Mouse (Mus musculus) midbrain, embryonic 16.5 days (tissue): ENCODE results near the gene Zfp3. TPM values are rescaled to one million over a fixed set of nuclear protein-coding genes. Genes with fewer than 3 reads are reported as not detected.

Experiments
- ATAC-seq: fragments of 200-750 bp; cut with Nextera tagmentation; 2 replicates; pipeline ENCODE4 v1.8.0; 2017; ENCODE audit warnings: moderate TSS enrichment
- H3K27ac ChIP-seq: fragments of 300-500 bp; sonication (generic); 2 replicates; pipeline ENCODE4 v1.5.1; 2014; ENCODE audit warnings: mild to moderate bottlenecking, low read length, mixed read lengths
- H3K27me3 ChIP-seq: fragments of 300-500 bp; sonication (generic); 2 replicates; pipeline ENCODE4 v1.6.1; 2014; ENCODE audit warnings: low read depth, low read length, mixed read lengths; ENCODE audit not compliant: control insufficient read depth, insufficient read depth
- H3K36me3 ChIP-seq: fragments of 300-500 bp; sonication (generic); 2 replicates; pipeline ENCODE4 v1.6.1; 2014; ENCODE audit warnings: mild to moderate bottlenecking, low read length, moderate library complexity, mixed read lengths; ENCODE audit not compliant: control insufficient read depth, insufficient read depth
- H3K4me1 ChIP-seq: fragments of 300-500 bp; sonication (generic); 2 replicates; pipeline ENCODE4 v1.6.1; 2014; ENCODE audit warnings: mild to moderate bottlenecking, low read length, mixed read lengths; ENCODE audit not compliant: control insufficient read depth, insufficient read depth
- H3K4me2 ChIP-seq: fragments of 300-500 bp; sonication (generic); 2 replicates; pipeline ENCODE4 v1.6.1; 2014; ENCODE audit warnings: mild to moderate bottlenecking, low read length, mixed read lengths
- H3K4me3 ChIP-seq: fragments of 300-500 bp; sonication (generic); 2 replicates; pipeline ENCODE4 v1.5.1; 2014; ENCODE audit warnings: low read depth, mild to moderate bottlenecking, low read length, moderate library complexity, mixed read lengths
- H3K9ac ChIP-seq: fragments of 300-500 bp; sonication (generic); 2 replicates; pipeline ENCODE4 v1.6.1; 2014; ENCODE audit warnings: low read depth, low read length, mixed read lengths
- H3K9me3 ChIP-seq: fragments of 300-500 bp; sonication (generic); replicated peaks from 2 replicates; pipeline ENCODE4 v1.6.1; 2014; ENCODE audit warnings: mild to moderate bottlenecking, low read length, mixed read lengths; ENCODE audit not compliant: control insufficient read depth, poor library complexity, severe bottlenecking
- WGBS: fragments of 180-500 bp; shearing (Covaris S2); extraction: QIAGEN DNeasy Blood & Tissue Kit; methylation state at CpG from one replicate; pipeline ENCODE4 v1.1.7; 2014; 5-methylcytosine and 5-hydroxymethylcytosine counted together
- polyA plus RNA-seq: library from polyadenylated mRNA; unstranded; fragments of >200 nt; fragmentation: Nextera tagmentation; extraction: Ambion mirVana; gene quantifications from 2 replicates; pipeline ENCODE4 v1.2.1, GENCODE M21; 2015

Gene Zfp3
- polyA plus RNA-seq, 1 experiment from 2014 or later: 14.6 TPM

GRCm38 (mm10) chr11:70792409-70792808 is 28.4 kb downstream of the Zfp3 start:
- Histone ChIP-seq H3K36me3 (no peaks in the 10 kb centered on the region), H3K4me1 (no peaks in the 10 kb centered on the region), H3K9me3 (no peaks in the 10 kb centered on the region), H3K4me3 (no peak overlapping the region), H3K27ac (no peak overlapping the region), H3K27me3 (no peaks in the 10 kb centered on the region), H3K4me2 (no peak overlapping the region), H3K9ac (no peak overlapping the region)
- 95% methylated on average over 1 of the region's 1 CpGs for WGBS
- no peak for ATAC-seq

DNA sequence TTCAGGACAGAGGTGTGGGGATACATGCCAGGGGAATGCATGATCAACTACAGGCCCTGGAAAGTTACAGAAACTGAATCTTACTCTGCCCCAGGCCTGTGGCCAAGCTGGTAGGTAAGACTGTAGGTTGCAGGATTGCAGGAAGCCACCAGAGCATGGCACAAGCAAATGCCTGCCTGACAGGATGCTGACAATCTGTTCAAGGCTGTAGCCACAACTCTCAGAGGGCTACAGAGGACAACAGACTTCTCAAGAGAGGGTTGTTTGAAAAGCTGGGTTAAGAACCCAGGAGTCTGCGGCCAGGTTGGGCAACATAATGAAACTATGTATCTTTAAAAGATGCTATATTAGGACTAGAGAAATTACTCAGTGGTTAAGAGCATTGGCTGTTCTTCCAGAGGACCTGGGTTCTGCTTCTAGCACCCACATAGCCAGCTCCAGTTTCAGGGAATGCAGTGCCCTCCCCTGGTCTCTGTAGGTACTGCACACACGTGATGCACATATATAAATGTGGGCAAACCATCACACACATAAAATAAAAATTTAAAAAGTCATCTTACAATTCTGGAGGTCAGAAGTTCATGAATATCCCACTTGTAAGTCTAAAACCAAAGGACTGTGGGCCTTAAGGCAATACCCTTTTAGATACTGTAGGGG is 38.3 kb downstream of the Zfp3 start:
- H3K36me3 ChIP-seq: no peaks in the 10 kb centered on the region
- no peaks in the 10 kb centered on the region for H3K9me3 ChIP-seq
- H3K4me1 ChIP-seq: no peaks in the 10 kb centered on the region
- no peak overlapping the region for H3K4me2 ChIP-seq
- WGBS: 88% methylated on average over 2 of the region's 2 CpGs
- H3K27ac ChIP-seq: no peak overlapping the region
- no peak overlapping the region for H3K4me3 ChIP-seq
- no peak overlapping the region for H3K9ac ChIP-seq
- ATAC-seq: no peak
- no peaks in the 10 kb centered on the region for H3K27me3 ChIP-seq

DNA sequence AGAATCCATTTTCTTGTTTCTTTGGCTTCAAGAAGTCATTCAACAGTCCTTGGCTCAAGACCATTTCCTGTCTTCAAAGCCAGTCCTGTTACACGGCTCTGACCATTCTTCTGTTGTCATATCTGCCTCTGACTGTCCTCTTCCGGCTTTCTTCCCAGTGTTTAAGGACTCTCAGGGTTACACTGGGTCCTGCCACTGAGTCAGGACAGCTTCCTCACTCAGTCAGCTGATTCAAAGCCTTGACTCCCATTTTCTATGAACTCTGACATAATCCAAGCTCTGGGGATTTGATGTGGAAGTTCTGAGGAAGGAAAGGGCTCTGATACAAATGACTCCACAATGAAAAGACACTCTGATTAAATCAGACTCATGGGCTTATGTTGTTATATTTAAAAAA is 38.9 kb downstream of the Zfp3 start:
- 79% methylated on average over 2 of the region's 2 CpGs for WGBS
- no peak overlapping the region for H3K4me3 ChIP-seq
- no peaks in the 10 kb centered on the region for H3K4me1 ChIP-seq
- no peaks in the 10 kb centered on the region for H3K9me3 ChIP-seq
- ATAC-seq: no peak
- no peaks in the 10 kb centered on the region for H3K36me3 ChIP-seq
- H3K4me2 ChIP-seq: no peak overlapping the region
- H3K9ac ChIP-seq: no peak overlapping the region
- H3K27me3 ChIP-seq: no peaks in the 10 kb centered on the region
- H3K27ac ChIP-seq: no peak overlapping the region

DNA sequence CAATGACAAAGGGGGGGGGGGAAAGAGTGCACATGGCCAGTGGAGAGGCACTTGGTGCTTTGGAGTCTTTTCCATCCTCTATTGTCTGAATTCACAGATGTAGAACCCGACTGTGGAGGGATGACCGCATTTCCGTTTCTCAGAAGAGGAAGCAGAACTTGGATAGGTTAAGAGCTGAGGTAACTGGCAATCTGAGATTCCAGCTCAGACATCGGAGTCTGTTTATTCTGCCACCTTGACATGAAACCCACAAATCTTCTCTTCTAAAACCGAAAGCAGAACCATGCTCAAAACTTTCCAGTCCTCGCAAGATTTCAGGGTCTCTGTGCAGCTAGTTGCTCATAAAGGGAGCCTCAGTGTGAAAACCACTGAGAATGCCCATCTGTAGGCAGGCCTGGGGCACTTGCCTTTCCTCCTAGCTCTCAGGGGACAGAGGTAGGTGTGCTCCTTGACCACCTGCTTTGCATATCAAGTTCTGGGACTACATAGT is 39.7 kb downstream of the Zfp3 start:
- H3K9me3 ChIP-seq: no peaks in the 10 kb centered on the region
- no peaks in the 10 kb centered on the region for H3K27me3 ChIP-seq
- H3K4me1 ChIP-seq: no peaks in the 10 kb centered on the region
- no peak overlapping the region for H3K27ac ChIP-seq
- H3K9ac ChIP-seq: no peak overlapping the region
- no peak overlapping the region for H3K4me3 ChIP-seq
- no peaks in the 10 kb centered on the region for H3K36me3 ChIP-seq
- no peak overlapping the region for H3K4me2 ChIP-seq
- 87% methylated on average over 6 of the region's 6 CpGs for WGBS
- ATAC-seq: no peak

DNA sequence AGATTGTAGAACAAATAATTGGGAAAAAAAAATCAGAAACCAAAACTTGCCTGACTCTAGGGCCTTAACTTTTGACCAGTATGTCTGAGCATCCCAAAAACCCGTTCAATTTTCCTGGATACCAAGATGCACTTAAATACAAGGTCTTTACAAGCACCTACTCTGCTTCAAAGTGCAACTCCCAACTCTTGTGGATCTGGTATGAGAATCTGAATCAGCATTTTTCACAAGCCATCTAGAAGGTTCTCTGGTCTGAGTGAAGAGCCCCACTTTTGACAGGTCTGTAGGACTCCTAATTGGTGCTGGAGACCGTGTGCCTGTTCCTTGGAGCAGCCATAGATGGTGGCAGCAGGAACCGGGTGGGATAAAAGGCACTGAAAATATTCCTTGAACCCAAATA is 40.4 kb downstream of the Zfp3 start:
- 83% methylated on average over 3 of the region's 3 CpGs for WGBS
- H3K4me1 ChIP-seq: no peaks in the 10 kb centered on the region
- no peak overlapping the region for H3K4me3 ChIP-seq
- no peak overlapping the region for H3K27ac ChIP-seq
- H3K36me3 ChIP-seq: no peaks in the 10 kb centered on the region
- no peak overlapping the region for H3K9ac ChIP-seq
- no peaks in the 10 kb centered on the region for H3K9me3 ChIP-seq
- no peak for ATAC-seq
- H3K4me2 ChIP-seq: no peak overlapping the region
- H3K27me3 ChIP-seq: no peaks in the 10 kb centered on the region

DNA sequence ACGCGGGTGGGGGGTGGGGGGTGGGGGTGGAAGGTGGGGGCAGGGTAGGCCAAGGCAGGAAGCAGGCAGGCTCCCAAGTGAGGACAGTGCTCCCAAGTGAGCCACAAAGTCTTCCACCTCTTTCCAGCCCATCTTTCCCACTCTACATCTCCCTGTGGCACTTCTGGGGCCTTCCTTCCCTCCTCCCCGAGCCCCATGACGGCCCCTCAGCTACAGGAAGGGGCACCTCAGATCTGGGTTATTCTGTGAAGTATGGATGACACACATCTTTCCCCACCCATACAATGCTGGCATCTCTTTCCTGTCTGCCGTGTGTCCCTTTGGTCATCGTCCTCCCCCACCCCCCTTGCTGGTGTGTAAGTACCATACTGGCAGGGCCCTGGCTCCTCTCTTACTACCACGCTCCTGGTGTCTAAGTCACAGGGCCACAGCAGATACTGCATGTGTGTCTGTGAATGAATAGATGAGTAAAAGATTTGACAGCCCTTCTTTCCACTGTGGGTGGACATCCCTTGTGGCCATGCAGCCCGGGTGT is 41.7 kb downstream of the Zfp3 start:
- H3K4me1 ChIP-seq: no peaks in the 10 kb centered on the region
- no peak overlapping the region for H3K27ac ChIP-seq
- no peaks in the 10 kb centered on the region for H3K9me3 ChIP-seq
- no peak for ATAC-seq
- WGBS: 83% methylated on average over 6 of the region's 8 CpGs
- no peaks in the 10 kb centered on the region for H3K27me3 ChIP-seq
- no peak overlapping the region for H3K4me2 ChIP-seq
- H3K36me3 ChIP-seq: no peaks in the 10 kb centered on the region
- no peak overlapping the region for H3K4me3 ChIP-seq
- no peak overlapping the region for H3K9ac ChIP-seq

GRCm38 (mm10) chr11:70806697-70807096 is 42.7 kb downstream of the Zfp3 start:
- WGBS: 79% methylated on average over 4 of the region's 4 CpGs
- H3K4me2 ChIP-seq: no peak overlapping the region
- H3K36me3 ChIP-seq: no peaks in the 10 kb centered on the region
- no peak overlapping the region for H3K9ac ChIP-seq
- no peaks in the 10 kb centered on the region for H3K4me1 ChIP-seq
- no peak for ATAC-seq
- H3K27me3 ChIP-seq: no peaks in the 10 kb centered on the region
- H3K9me3 ChIP-seq: no peaks in the 10 kb centered on the region
- no peak overlapping the region for H3K4me3 ChIP-seq
- H3K27ac ChIP-seq: no peak overlapping the region

DNA sequence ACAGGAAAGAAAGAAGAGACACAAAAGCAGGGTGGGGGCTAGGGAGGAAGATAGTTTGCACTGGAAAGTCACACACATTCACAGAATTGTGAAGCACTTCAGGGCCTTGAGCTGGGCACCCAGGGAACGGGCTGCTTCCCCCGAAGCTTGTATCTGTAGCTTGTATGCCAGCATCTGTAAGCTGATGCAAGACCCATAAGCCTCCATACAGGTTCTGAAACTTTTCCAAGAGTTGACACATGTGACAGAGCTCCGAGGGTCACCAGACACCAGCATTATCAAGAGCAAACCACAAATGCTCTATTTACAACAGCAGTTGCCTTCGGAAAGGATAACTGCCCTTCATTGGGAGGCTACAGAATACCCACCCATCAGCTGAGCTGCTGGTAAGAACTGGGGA is 43.6 kb downstream of the Zfp3 start:
- no peak overlapping the region for H3K27ac ChIP-seq
- H3K4me3 ChIP-seq: no peak overlapping the region
- no peak overlapping the region for H3K9ac ChIP-seq
- H3K4me2 ChIP-seq: no peak overlapping the region
- H3K27me3 ChIP-seq: no peaks in the 10 kb centered on the region
- no peaks in the 10 kb centered on the region for H3K9me3 ChIP-seq
- no peak for ATAC-seq
- H3K36me3 ChIP-seq: no peaks in the 10 kb centered on the region
- 93% methylated on average over 4 of the region's 4 CpGs for WGBS
- H3K4me1 ChIP-seq: no peaks in the 10 kb centered on the region

DNA sequence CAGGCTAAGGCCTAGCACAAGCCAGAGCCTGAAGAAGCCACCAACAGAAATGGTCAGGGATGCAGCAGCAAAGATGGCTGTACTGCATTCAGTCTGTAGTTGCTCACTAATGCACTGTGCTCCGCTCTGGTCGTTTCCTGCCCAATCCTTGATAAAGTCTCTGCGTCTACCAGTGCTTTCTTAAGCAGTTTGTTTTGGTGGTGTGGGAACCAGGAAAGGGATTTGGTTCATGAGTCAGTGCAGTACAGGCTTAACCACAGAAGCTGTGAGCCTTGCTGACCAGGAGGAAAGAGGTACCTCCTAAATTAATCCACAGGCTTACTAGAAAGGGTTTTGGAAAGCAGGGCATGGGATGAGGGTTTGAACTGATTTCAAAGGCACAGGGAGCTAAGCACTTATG is 44.1 kb downstream of the Zfp3 start:
- H3K4me3 ChIP-seq: no peak overlapping the region
- no peaks in the 10 kb centered on the region for H3K27me3 ChIP-seq
- no peak overlapping the region for H3K27ac ChIP-seq
- H3K9ac ChIP-seq: no peak overlapping the region
- H3K36me3 ChIP-seq: no peaks in the 10 kb centered on the region
- 65% methylated on average over 3 of the region's 3 CpGs for WGBS
- H3K4me1 ChIP-seq: no peaks in the 10 kb centered on the region
- ATAC-seq: no peak
- H3K4me2 ChIP-seq: no peak overlapping the region
- no peaks in the 10 kb centered on the region for H3K9me3 ChIP-seq
